Mouse (Mus musculus): ENCODE measurements at regions not wholly inside any gene's neighbourhood (a gene's known extent, or its start where the extent isn't known, plus 50 kb on each side); places are given as distances from the start of the nearest gene placed in this dataset.

- Histone ChIP-seq H3K36me3 (no peaks in the 10 kb centered on the region), H3K9me3 (replicated peaks) (no peaks in the 10 kb centered on the region), H3K27ac (replicated peaks) (no peak overlapping the region), H3K9ac (replicated peaks) (no peak overlapping the region), H3K4me1 (0 out of 2 replicates have a peak, but pooled peaks cover 3% of the 10 kb centered on the region), H3K4me3 (replicated peaks) (no peak overlapping the region), H3K4me2 (no peak overlapping the region), H3K27me3 (replicated peaks) (no peaks in the 10 kb centered on the region)
- ATAC-seq (ENCODE audit: low FRiP score) = no peak
- 83% methylated on average over 5 of the region's 5 CpGs for WGBS
Observed at GRCm38 (mm10) chr9:116338093-116338728, 163.1 kb upstream of the Tgfbr2 start.

GRCm38 (mm10) chr9:116337446-116338010, 162.4 kb upstream of the Tgfbr2 start:
- Histone ChIP-seq H3K9ac (replicated peaks) (no peak overlapping the region), H3K4me2 (no peak overlapping the region), H3K4me1 (0 out of 2 replicates have a peak, but pooled peaks cover under 1% of the 10 kb centered on the region), H3K36me3 (no peaks in the 10 kb centered on the region), H3K9me3 (replicated peaks) (no peaks in the 10 kb centered on the region), H3K27me3 (replicated peaks) (no peaks in the 10 kb centered on the region), H3K27ac (replicated peaks) (no peak overlapping the region), H3K4me3 (replicated peaks) (no peak overlapping the region)
- ATAC-seq (ENCODE audit: low FRiP score) = no peak
- 91% methylated on average over 8 of the region's 8 CpGs for WGBS

DNA sequence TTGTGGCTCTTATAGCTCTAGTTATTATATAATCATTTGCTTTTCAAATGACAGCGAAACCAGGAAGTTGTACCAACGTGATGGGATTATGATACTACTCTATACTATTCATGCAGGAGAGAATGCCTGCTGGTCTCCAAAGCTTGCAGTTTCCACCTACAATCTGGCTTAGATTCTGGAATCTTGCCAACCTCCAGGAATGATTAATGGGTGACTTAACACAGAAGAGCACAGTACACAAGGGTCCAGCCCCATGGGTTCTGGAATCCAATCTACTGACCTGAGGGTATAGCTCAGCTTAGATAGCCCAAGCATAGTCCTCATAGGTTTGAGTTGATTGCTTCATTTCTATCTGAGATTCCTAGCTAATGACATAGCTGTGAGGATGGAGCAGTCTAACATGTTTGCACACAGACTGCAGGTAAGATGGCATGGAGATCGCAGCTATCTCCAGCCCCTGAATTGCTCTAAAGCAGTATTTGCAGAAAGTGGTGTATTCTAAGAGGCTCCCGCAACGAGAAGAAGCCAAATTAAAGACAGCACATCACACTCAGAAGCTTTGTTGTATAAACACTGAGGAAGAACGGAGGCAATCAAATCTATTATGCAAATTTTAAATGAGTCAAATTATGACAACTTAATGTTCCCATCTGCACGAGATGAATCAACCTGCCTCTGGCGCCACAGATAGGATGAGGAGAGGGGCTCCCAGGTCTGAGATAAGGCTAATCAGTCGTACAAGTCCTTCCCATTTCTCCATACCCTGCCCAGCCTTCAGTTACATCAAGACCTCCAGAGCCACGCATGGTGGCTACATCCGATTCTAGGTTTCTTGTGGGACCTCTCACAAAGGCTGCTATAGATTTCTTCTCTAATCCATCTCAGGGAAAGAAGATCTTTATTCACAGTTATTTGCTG, 160.7 kb upstream of the Tgfbr2 start:
- no peak overlapping the region for H3K27ac ChIP-seq (replicated peaks)
- 83% methylated on average over 11 of the region's 11 CpGs for WGBS
- H3K4me1 ChIP-seq = no peaks in the 10 kb centered on the region
- H3K4me2 ChIP-seq = no peak overlapping the region
- H3K36me3 ChIP-seq = no peaks in the 10 kb centered on the region
- H3K9ac ChIP-seq (replicated peaks) = no peak overlapping the region
- H3K27me3 ChIP-seq (replicated peaks) = no peaks in the 10 kb centered on the region
- no peak for ATAC-seq (ENCODE audit: low FRiP score)
- no peaks in the 10 kb centered on the region for H3K9me3 ChIP-seq (replicated peaks)
- no peak overlapping the region for H3K4me3 ChIP-seq (replicated peaks)

GRCm38 (mm10) chr9:116333956-116334463, 158.8 kb upstream of the Tgfbr2 start:
- Histone ChIP-seq H3K27ac (replicated peaks) (no peak overlapping the region), H3K36me3 (no peaks in the 10 kb centered on the region), H3K9me3 (replicated peaks) (no peaks in the 10 kb centered on the region), H3K4me1 (no peaks in the 10 kb centered on the region), H3K4me3 (replicated peaks) (no peak overlapping the region), H3K27me3 (replicated peaks) (no peaks in the 10 kb centered on the region), H3K9ac (replicated peaks) (no peak overlapping the region), H3K4me2 (no peak overlapping the region)
- WGBS = 78% methylated on average over 6 of the region's 6 CpGs
- no peak for ATAC-seq (ENCODE audit: low FRiP score)

- H3K27ac ChIP-seq (replicated peaks) = no peak overlapping the region
- 95% methylated on average over 5 of the region's 5 CpGs for WGBS
- no peak overlapping the region for H3K4me3 ChIP-seq (replicated peaks)
- H3K4me2 ChIP-seq = no peak overlapping the region
- no peaks in the 10 kb centered on the region for H3K36me3 ChIP-seq
- no peaks in the 10 kb centered on the region for H3K27me3 ChIP-seq (replicated peaks)
- H3K9me3 ChIP-seq (replicated peaks) = no peaks in the 10 kb centered on the region
- H3K9ac ChIP-seq (replicated peaks) = no peak overlapping the region
- no peak for ATAC-seq (ENCODE audit: low FRiP score)
- H3K4me1 ChIP-seq = no peaks in the 10 kb centered on the region
Observed at GRCm38 (mm10) chr9:116332485-116333118, 157.4 kb upstream of the Tgfbr2 start.

DNA sequence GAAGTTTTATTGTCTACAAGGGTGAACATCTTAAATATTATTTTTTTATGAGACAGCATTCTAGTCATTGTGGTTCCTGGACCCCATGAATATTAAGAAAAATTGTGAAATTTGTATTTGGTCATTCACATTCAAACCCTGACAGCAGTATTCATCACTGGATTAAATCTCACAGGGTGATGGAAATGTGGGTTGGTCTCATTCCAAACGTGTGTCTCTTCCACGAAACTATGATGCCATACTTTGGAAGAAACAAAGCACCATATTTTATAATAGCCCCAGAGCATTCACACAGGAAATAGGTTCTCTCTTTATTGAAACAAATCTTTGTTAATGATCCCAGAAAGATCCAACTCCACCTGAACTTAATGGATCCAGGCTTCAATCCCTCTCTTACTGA, 156.2 kb upstream of the Tgfbr2 start:
- 79% methylated on average over 2 of the region's 2 CpGs for WGBS
- no peak overlapping the region for H3K4me2 ChIP-seq
- H3K9ac ChIP-seq (replicated peaks) = no peak overlapping the region
- no peaks in the 10 kb centered on the region for H3K9me3 ChIP-seq (replicated peaks)
- H3K27ac ChIP-seq (replicated peaks) = no peak overlapping the region
- no peaks in the 10 kb centered on the region for H3K4me1 ChIP-seq
- no peaks in the 10 kb centered on the region for H3K36me3 ChIP-seq
- no peak for ATAC-seq (ENCODE audit: low FRiP score)
- H3K4me3 ChIP-seq (replicated peaks) = no peak overlapping the region
- H3K27me3 ChIP-seq (replicated peaks) = no peaks in the 10 kb centered on the region

GRCm38 (mm10) chr9:116330796-116331195, 155.6 kb upstream of the Tgfbr2 start:
- no peaks in the 10 kb centered on the region for H3K36me3 ChIP-seq
- H3K27ac ChIP-seq (replicated peaks) = no peak overlapping the region
- no peak overlapping the region for H3K4me2 ChIP-seq
- WGBS = 74% methylated on average over 5 of the region's 5 CpGs
- no peak overlapping the region for H3K4me3 ChIP-seq (replicated peaks)
- H3K9ac ChIP-seq (replicated peaks) = no peak overlapping the region
- no peaks in the 10 kb centered on the region for H3K4me1 ChIP-seq
- no peaks in the 10 kb centered on the region for H3K27me3 ChIP-seq (replicated peaks)
- H3K9me3 ChIP-seq (replicated peaks) = no peaks in the 10 kb centered on the region
- no peak for ATAC-seq (ENCODE audit: low FRiP score)

- Histone ChIP-seq H3K27ac (replicated peaks) (no peak overlapping the region), H3K4me3 (replicated peaks) (no peak overlapping the region), H3K27me3 (replicated peaks) (no peaks in the 10 kb centered on the region), H3K9ac (replicated peaks) (no peak overlapping the region), H3K36me3 (no peaks in the 10 kb centered on the region), H3K9me3 (replicated peaks) (no peaks in the 10 kb centered on the region), H3K4me1 (0 out of 2 replicates have a peak, but pooled peaks cover 3% of the 10 kb centered on the region), H3K4me2 (no peak overlapping the region)
- no peak for ATAC-seq (ENCODE audit: low FRiP score)
- 88% methylated on average over 5 of the region's 5 CpGs for WGBS
Observed at GRCm38 (mm10) chr9:116329147-116329546, 154.0 kb upstream of the Tgfbr2 start.

DNA sequence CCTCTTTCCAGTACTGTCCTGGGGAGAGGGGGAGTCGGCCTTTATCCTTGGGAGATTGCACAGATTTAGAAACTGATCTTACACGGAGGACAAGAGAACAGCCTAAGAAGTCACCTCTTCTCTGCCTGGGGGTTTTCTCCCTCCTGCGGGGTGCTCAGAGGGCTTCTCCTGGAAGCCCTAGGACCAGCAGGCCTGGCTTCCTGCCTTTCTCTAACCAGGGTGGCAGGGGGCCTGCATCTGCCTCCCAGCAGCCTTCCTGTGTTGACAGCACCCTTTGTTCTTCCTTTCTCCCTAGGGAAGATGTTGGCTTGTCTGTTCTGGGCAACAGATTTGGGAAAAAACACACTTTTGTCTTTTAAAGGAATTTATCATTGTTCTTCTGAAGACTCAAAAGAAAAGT, 153.0 kb upstream of the Tgfbr2 start:
- H3K4me2 ChIP-seq = no peak overlapping the region
- no peak for ATAC-seq (ENCODE audit: low FRiP score)
- H3K4me1 ChIP-seq = 0 out of 2 replicates have a peak, but pooled peaks cover 3% of the 10 kb centered on the region
- no peaks in the 10 kb centered on the region for H3K27me3 ChIP-seq (replicated peaks)
- H3K4me3 ChIP-seq (replicated peaks) = no peak overlapping the region
- no peak overlapping the region for H3K9ac ChIP-seq (replicated peaks)
- WGBS = 34% methylated on average over 3 of the region's 3 CpGs
- H3K9me3 ChIP-seq (replicated peaks) = no peaks in the 10 kb centered on the region
- no peaks in the 10 kb centered on the region for H3K36me3 ChIP-seq
- H3K27ac ChIP-seq (replicated peaks) = no peak overlapping the region

DNA sequence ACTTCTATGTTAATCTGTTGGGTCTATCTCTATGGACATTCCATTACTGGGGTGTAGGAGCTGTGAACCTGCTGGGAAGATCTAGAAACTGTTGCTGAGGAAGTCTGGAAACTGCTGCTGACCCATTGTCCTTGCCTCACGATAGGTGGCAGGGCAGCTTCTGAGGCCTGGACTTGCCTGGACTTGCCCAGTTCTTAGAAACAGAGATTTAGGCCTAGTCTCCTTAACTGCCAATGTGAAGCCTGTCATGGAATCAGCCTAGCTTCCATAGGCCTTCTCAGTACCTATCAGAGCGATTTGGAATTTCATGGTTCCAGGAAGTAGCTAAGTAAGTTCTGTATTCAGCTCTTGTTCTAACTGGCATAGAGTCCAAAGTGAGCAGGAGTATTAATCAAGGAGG, 151.9 kb upstream of the Tgfbr2 start:
- Histone ChIP-seq H3K27me3 (replicated peaks) (no peaks in the 10 kb centered on the region), H3K4me2 (no peak overlapping the region), H3K9ac (replicated peaks) (no peak overlapping the region), H3K27ac (replicated peaks) (no peak overlapping the region), H3K4me3 (replicated peaks) (no peak overlapping the region), H3K4me1 (0 out of 2 replicates have a peak, but pooled peaks cover 3% of the 10 kb centered on the region), H3K36me3 (no peaks in the 10 kb centered on the region), H3K9me3 (replicated peaks) (no peaks in the 10 kb centered on the region)
- 97% methylated on average over 2 of the region's 2 CpGs for WGBS
- ATAC-seq (ENCODE audit: low FRiP score) = no peak

DNA sequence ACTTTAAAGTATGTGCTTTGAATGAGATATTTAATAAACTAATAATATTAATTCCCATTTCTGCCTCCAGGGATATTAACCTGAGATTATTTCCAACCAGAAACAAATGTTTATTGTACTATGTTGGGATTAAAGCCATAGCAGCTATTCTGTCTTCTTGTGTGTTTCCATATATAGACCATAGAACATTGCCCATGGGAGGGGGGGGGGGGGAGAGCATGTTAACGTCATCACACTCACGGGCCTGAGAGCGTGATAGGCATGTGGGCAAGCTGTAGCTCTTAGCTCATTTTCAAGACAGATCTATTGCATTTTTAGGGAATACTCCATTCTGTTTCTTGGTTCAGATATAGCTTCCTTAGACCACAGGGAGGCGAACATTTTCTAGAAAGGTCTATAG, 149.8 kb upstream of the Tgfbr2 start:
- H3K27ac ChIP-seq (replicated peaks) = no peak overlapping the region
- H3K4me2 ChIP-seq = no peak overlapping the region
- H3K36me3 ChIP-seq = no peaks in the 10 kb centered on the region
- no peak overlapping the region for H3K4me3 ChIP-seq (replicated peaks)
- no peaks in the 10 kb centered on the region for H3K27me3 ChIP-seq (replicated peaks)
- H3K4me1 ChIP-seq = 0 out of 2 replicates have a peak, but pooled peaks cover 3% of the 10 kb centered on the region
- H3K9ac ChIP-seq (replicated peaks) = no peak overlapping the region
- no peak for ATAC-seq (ENCODE audit: low FRiP score)
- 72% methylated on average over 4 of the region's 4 CpGs for WGBS
- H3K9me3 ChIP-seq (replicated peaks) = no peaks in the 10 kb centered on the region
